Mouse (Mus musculus): ENCODE measurements around the gene Abraxas1. TPM values are rescaled to one million over a fixed set of nuclear protein-coding genes. Genes with fewer than 3 reads are reported as not detected.

Gene Abraxas1
- polyA plus RNA-seq, 1 experiment from 2014 or later, result 15.4 TPM

- no peaks in the 10 kb centered on the region for H3K4me1 ChIP-seq (ENCODE audit: control insufficient read depth, insufficient read depth, low read length)
- no peak for ATAC-seq (ENCODE audit: low read depth)
- no peaks in the 10 kb centered on the region for H3K9me3 ChIP-seq (ENCODE audit: control insufficient read depth, low read length)
- no peak overlapping the region for H3K4me3 ChIP-seq (ENCODE audit: low read depth, low read length)
- H3K27ac ChIP-seq (ENCODE audit: low read depth, low read length), result no peak overlapping the region
- no peaks in the 10 kb centered on the region for H3K36me3 ChIP-seq (ENCODE audit: control insufficient read depth, insufficient read depth, low read length)
- WGBS, result 83% methylated on average over 4 of the region's 4 CpGs
- no peaks in the 10 kb centered on the region for H3K27me3 ChIP-seq (ENCODE audit: control insufficient read depth, insufficient read depth, low read length)
- H3K9ac ChIP-seq (replicated peaks; ENCODE audit: low read depth, low read length), result no peak overlapping the region
- H3K4me2 ChIP-seq (ENCODE audit: low read depth, low read length), result no peak overlapping the region
Measured at GRCm38 (mm10) chr5:100853963-100854362, 33.2 kb upstream of the Abraxas1 start.

GRCm38 (mm10) chr5:100847143-100847542, 26.4 kb upstream of the Abraxas1 start:
- Histone ChIP-seq H3K9me3 (ENCODE audit: control insufficient read depth, low read length) (no peaks in the 10 kb centered on the region), H3K36me3 (ENCODE audit: control insufficient read depth, insufficient read depth, low read length) (no peaks in the 10 kb centered on the region), H3K9ac (replicated peaks; ENCODE audit: low read depth, low read length) (no peak overlapping the region), H3K4me3 (ENCODE audit: low read depth, low read length) (peak overlapping the region; percentile 48; the same call in 1 of the 2 replicates), H3K27ac (ENCODE audit: low read depth, low read length) (no peak overlapping the region), H3K4me2 (ENCODE audit: low read depth, low read length) (peak overlapping the region; percentile 95; the same call in 1 of the 2 replicates), H3K27me3 (ENCODE audit: control insufficient read depth, insufficient read depth, low read length) (peaks cover 28% of the 10 kb centered on the region), H3K4me1 (ENCODE audit: control insufficient read depth, insufficient read depth, low read length) (peaks cover 7% of the 10 kb centered on the region)
- WGBS, result 4% methylated on average over 2 of the region's 2 CpGs
- ATAC-seq (ENCODE audit: low read depth), result no peak

- Histone ChIP-seq H3K4me3 (ENCODE audit: low read depth, low read length) (peak overlapping the region; percentile 48), H3K4me1 (ENCODE audit: control insufficient read depth, insufficient read depth, low read length) (peaks cover 7% of the 10 kb centered on the region), H3K27ac (ENCODE audit: low read depth, low read length) (no peak overlapping the region), H3K27me3 (ENCODE audit: control insufficient read depth, insufficient read depth, low read length) (peaks cover 28% of the 10 kb centered on the region), H3K36me3 (ENCODE audit: control insufficient read depth, insufficient read depth, low read length) (no peaks in the 10 kb centered on the region), H3K4me2 (ENCODE audit: low read depth, low read length) (peak overlapping the region; percentile 95), H3K9ac (replicated peaks; ENCODE audit: low read depth, low read length) (peak overlapping the region; percentile 47), H3K9me3 (ENCODE audit: control insufficient read depth, low read length) (no peaks in the 10 kb centered on the region)
- WGBS, result 2% methylated on average over 21 of the region's 22 CpGs
- peak; percentile 34; the same call in 1 of the 2 replicates for ATAC-seq (ENCODE audit: low read depth)
Measured at GRCm38 (mm10) chr5:100846599-100846920, 25.8 kb upstream of the Abraxas1 start.

GRCm38 (mm10) chr5:100845848-100846598, 25.3 kb upstream of the Abraxas1 start:
- peak; percentile 63 for ATAC-seq (ENCODE audit: low read depth)
- H3K4me2 ChIP-seq (ENCODE audit: low read depth, low read length), result peak overlapping the region; percentile 95
- peaks cover 7% of the 10 kb centered on the region for H3K4me1 ChIP-seq (ENCODE audit: control insufficient read depth, insufficient read depth, low read length)
- H3K9ac ChIP-seq (replicated peaks; ENCODE audit: low read depth, low read length), result peak overlapping the region; percentile 47
- peaks cover 28% of the 10 kb centered on the region for H3K27me3 ChIP-seq (ENCODE audit: control insufficient read depth, insufficient read depth, low read length)
- peak overlapping the region; percentile 48 for H3K4me3 ChIP-seq (ENCODE audit: low read depth, low read length)
- no peak overlapping the region for H3K27ac ChIP-seq (ENCODE audit: low read depth, low read length)
- H3K36me3 ChIP-seq (ENCODE audit: control insufficient read depth, insufficient read depth, low read length), result no peaks in the 10 kb centered on the region
- H3K9me3 ChIP-seq (ENCODE audit: control insufficient read depth, low read length), result no peaks in the 10 kb centered on the region
- under 1% methylated on average over 49 of the region's 52 CpGs for WGBS

- H3K36me3 ChIP-seq (ENCODE audit: control insufficient read depth, insufficient read depth, low read length), result no peaks in the 10 kb centered on the region
- WGBS, result under 1% methylated on average over 16 of the region's 16 CpGs
- peaks cover 7% of the 10 kb centered on the region for H3K4me1 ChIP-seq (ENCODE audit: control insufficient read depth, insufficient read depth, low read length)
- peaks cover 28% of the 10 kb centered on the region for H3K27me3 ChIP-seq (ENCODE audit: control insufficient read depth, insufficient read depth, low read length)
- no peak within 1 kb of the TSS for H3K27ac ChIP-seq (ENCODE audit: low read depth, low read length)
- H3K4me2 ChIP-seq (ENCODE audit: low read depth, low read length), result peak within 1 kb of the TSS; percentile 95
- ATAC-seq (ENCODE audit: low read depth), result peak; percentile 44; the same call in 1 of the 2 replicates
- no peaks in the 10 kb centered on the region for H3K9me3 ChIP-seq (ENCODE audit: control insufficient read depth, low read length)
- peak within 1 kb of the TSS; percentile 47 for H3K9ac ChIP-seq (replicated peaks; ENCODE audit: low read depth, low read length)
- H3K4me3 ChIP-seq (ENCODE audit: low read depth, low read length), result peak within 1 kb of the TSS; percentile 48
Measured at GRCm38 (mm10) chr5:100845485-100845847, 24.7 kb upstream of the Abraxas1 start, which contains the start of gene Gpat3. Gene Gpat3, plus strand, starts transcription at chr5:100845713.

GRCm38 (mm10) chr5:100844485-100844884, 23.7 kb upstream of the Abraxas1 start:
- no peak overlapping the region for H3K4me2 ChIP-seq (ENCODE audit: low read depth, low read length)
- H3K9ac ChIP-seq (replicated peaks; ENCODE audit: low read depth, low read length), result no peak overlapping the region
- no peaks in the 10 kb centered on the region for H3K9me3 ChIP-seq (ENCODE audit: control insufficient read depth, low read length)
- H3K4me3 ChIP-seq (ENCODE audit: low read depth, low read length), result no peak overlapping the region
- H3K27me3 ChIP-seq (ENCODE audit: control insufficient read depth, insufficient read depth, low read length), result peaks cover 28% of the 10 kb centered on the region
- peaks cover 7% of the 10 kb centered on the region for H3K4me1 ChIP-seq (ENCODE audit: control insufficient read depth, insufficient read depth, low read length)
- ATAC-seq (ENCODE audit: low read depth), result no peak
- no peak overlapping the region for H3K27ac ChIP-seq (ENCODE audit: low read depth, low read length)
- no peaks in the 10 kb centered on the region for H3K36me3 ChIP-seq (ENCODE audit: control insufficient read depth, insufficient read depth, low read length)
- 55% methylated on average over 3 of the region's 3 CpGs for WGBS

- no peak for ATAC-seq (ENCODE audit: low read depth)
- Histone ChIP-seq H3K9me3 (ENCODE audit: control insufficient read depth, low read length) (no peaks in the 10 kb centered on the region), H3K27me3 (ENCODE audit: control insufficient read depth, insufficient read depth, low read length) (no peaks in the 10 kb centered on the region), H3K27ac (ENCODE audit: low read depth, low read length) (no peak overlapping the region), H3K9ac (replicated peaks; ENCODE audit: low read depth, low read length) (no peak overlapping the region), H3K4me2 (ENCODE audit: low read depth, low read length) (no peak overlapping the region), H3K4me3 (ENCODE audit: low read depth, low read length) (no peak overlapping the region), H3K36me3 (ENCODE audit: control insufficient read depth, insufficient read depth, low read length) (no peaks in the 10 kb centered on the region), H3K4me1 (ENCODE audit: control insufficient read depth, insufficient read depth, low read length) (no peaks in the 10 kb centered on the region)
- 94% methylated on average over 7 of the region's 7 CpGs for WGBS
Measured at GRCm38 (mm10) chr5:100837907-100838306, 17.1 kb upstream of the Abraxas1 start.

- Histone ChIP-seq H3K9ac (replicated peaks; ENCODE audit: low read depth, low read length) (no peak overlapping the region), H3K27me3 (ENCODE audit: control insufficient read depth, insufficient read depth, low read length) (no peaks in the 10 kb centered on the region), H3K27ac (ENCODE audit: low read depth, low read length) (no peak overlapping the region), H3K4me3 (ENCODE audit: low read depth, low read length) (no peak overlapping the region), H3K4me2 (ENCODE audit: low read depth, low read length) (no peak overlapping the region), H3K9me3 (ENCODE audit: control insufficient read depth, low read length) (no peaks in the 10 kb centered on the region), H3K36me3 (ENCODE audit: control insufficient read depth, insufficient read depth, low read length) (no peaks in the 10 kb centered on the region), H3K4me1 (ENCODE audit: control insufficient read depth, insufficient read depth, low read length) (no peaks in the 10 kb centered on the region)
- 76% methylated on average over 9 of the region's 9 CpGs for WGBS
- no peak for ATAC-seq (ENCODE audit: low read depth)
Measured at GRCm38 (mm10) chr5:100835862-100836538, 15.2 kb upstream of the Abraxas1 start.

GRCm38 (mm10) chr5:100833841-100834240, 13.1 kb upstream of the Abraxas1 start:
- no peaks in the 10 kb centered on the region for H3K36me3 ChIP-seq (ENCODE audit: control insufficient read depth, insufficient read depth, low read length)
- no peak overlapping the region for H3K4me3 ChIP-seq (ENCODE audit: low read depth, low read length)
- ATAC-seq (ENCODE audit: low read depth), result no peak
- H3K27me3 ChIP-seq (ENCODE audit: control insufficient read depth, insufficient read depth, low read length), result no peaks in the 10 kb centered on the region
- no peaks in the 10 kb centered on the region for H3K4me1 ChIP-seq (ENCODE audit: control insufficient read depth, insufficient read depth, low read length)
- no peak overlapping the region for H3K4me2 ChIP-seq (ENCODE audit: low read depth, low read length)
- H3K9me3 ChIP-seq (ENCODE audit: control insufficient read depth, low read length), result no peaks in the 10 kb centered on the region
- no peak overlapping the region for H3K9ac ChIP-seq (replicated peaks; ENCODE audit: low read depth, low read length)
- no peak overlapping the region for H3K27ac ChIP-seq (ENCODE audit: low read depth, low read length)
- WGBS, result 94% methylated on average over 2 of the region's 2 CpGs
